Mouse (Mus musculus): Measurements from ENCODE around the gene Ippk. TPM values are rescaled to one million over a fixed set of nuclear protein-coding genes. Genes with fewer than 3 reads are reported as not detected.
A peak's percentile ranks its signal among the peaks of the same experiment; 100 is the strongest.

The Ippk gene
- polyA plus RNA-seq, 1 experiment: 3.8 TPM

GRCm38 (mm10) chr13:49421959-49422358 is 910 bp downstream of the Ippk start:
- TF ChIP-seq CTCF (IDR thresholded peaks at IDR 0.05; ENCODE audit: low read depth, low read length) (no peak), POLR2A (IDR thresholded peaks at IDR 0.05; ENCODE audit: borderline replicate concordance, low read depth, low read length) (no peak)
- Histone ChIP-seq H3K4me1 (ENCODE audit: control insufficient read depth, insufficient read depth, low read length) (peaks cover 14% of the 10 kb centered on the region), H3K4me3 (ENCODE audit: insufficient read depth, low read length) (peak overlapping the region; percentile 85), H3K27ac (ENCODE audit: insufficient read depth, low read depth, low read length) (no peak overlapping the region)

- H3K4me1 ChIP-seq (ENCODE audit: control insufficient read depth, insufficient read depth, low read length): peaks cover 27% of the 10 kb centered on the region
- TF ChIP-seq CTCF (IDR thresholded peaks at IDR 0.05; ENCODE audit: low read depth, low read length): no peak
- TF ChIP-seq POLR2A (IDR thresholded peaks at IDR 0.05; ENCODE audit: borderline replicate concordance, low read depth, low read length): no peak
- no peak overlapping the region for H3K4me3 ChIP-seq (ENCODE audit: insufficient read depth, low read length)
- no peak overlapping the region for H3K27ac ChIP-seq (ENCODE audit: insufficient read depth, low read depth, low read length)
Observed at GRCm38 (mm10) chr13:49426736-49427135, 5.7 kb downstream of the Ippk start.

- H3K4me3 ChIP-seq (ENCODE audit: insufficient read depth, low read length): no peak overlapping the region
- H3K27ac ChIP-seq (ENCODE audit: insufficient read depth, low read depth, low read length): no peak overlapping the region
- no peak for TF ChIP-seq POLR2A (IDR thresholded peaks at IDR 0.05; ENCODE audit: borderline replicate concordance, low read depth, low read length)
- TF ChIP-seq CTCF (IDR thresholded peaks at IDR 0.05; ENCODE audit: low read depth, low read length): no peak
- peaks cover 14% of the 10 kb centered on the region; the same call in 1 of the 2 replicates for H3K4me1 ChIP-seq (ENCODE audit: control insufficient read depth, insufficient read depth, low read length)
Observed at GRCm38 (mm10) chr13:49428042-49428675, 7.1 kb downstream of the Ippk start.

- H3K27ac ChIP-seq (ENCODE audit: insufficient read depth, low read depth, low read length): no peak overlapping the region
- TF ChIP-seq CTCF (IDR thresholded peaks at IDR 0.05; ENCODE audit: low read depth, low read length) (no peak), POLR2A (IDR thresholded peaks at IDR 0.05; ENCODE audit: borderline replicate concordance, low read depth, low read length) (no peak)
- no peak overlapping the region for H3K4me3 ChIP-seq (ENCODE audit: insufficient read depth, low read length)
- peaks cover 14% of the 10 kb centered on the region; the same call in 1 of the 2 replicates for H3K4me1 ChIP-seq (ENCODE audit: control insufficient read depth, insufficient read depth, low read length)
Observed at GRCm38 (mm10) chr13:49430529-49430928, 9.5 kb downstream of the Ippk start.

DNA sequence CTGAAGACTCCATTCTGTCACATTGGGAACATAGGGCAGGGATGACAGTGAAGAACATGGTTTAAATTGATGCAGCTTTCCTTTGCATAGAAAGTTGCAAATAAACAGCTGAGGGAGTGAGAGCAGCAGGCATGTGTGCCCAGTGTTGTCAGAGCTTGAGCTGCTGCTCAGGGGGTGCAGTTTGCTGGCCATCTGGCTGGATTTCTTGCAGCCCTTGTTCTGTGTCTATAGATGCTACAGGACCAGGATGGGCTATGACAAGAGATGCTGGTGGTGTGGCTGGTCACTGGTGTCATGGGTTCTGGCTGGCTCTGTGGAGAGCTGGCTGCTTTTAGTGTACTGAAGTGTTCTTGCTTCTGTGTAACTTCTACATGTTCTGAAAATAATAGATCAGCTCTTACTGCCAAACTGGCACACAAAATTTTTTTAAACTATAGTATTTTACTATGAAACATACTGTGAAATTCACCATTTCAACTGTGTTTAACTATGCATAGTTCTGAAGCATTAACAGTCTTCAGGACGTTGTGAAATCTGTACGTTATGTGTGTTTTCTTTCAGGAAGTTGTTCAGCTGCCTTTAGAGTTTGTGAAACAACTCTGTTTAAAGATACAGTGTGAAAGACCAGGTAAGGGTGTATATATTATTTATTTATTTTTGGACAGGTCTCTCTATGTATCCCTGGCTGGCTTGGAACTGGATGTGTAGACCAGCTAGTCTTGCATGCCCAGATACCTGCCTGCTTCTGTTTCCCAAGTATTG is 12.4 kb downstream of the Ippk start:
- H3K4me3 ChIP-seq (ENCODE audit: insufficient read depth, low read length): no peak overlapping the region
- TF ChIP-seq POLR2A (IDR thresholded peaks at IDR 0.05; ENCODE audit: borderline replicate concordance, low read depth, low read length): no peak
- TF ChIP-seq CTCF (IDR thresholded peaks at IDR 0.05; ENCODE audit: low read depth, low read length): no peak
- peaks cover 7% of the 10 kb centered on the region; the same call in 1 of the 2 replicates for H3K4me1 ChIP-seq (ENCODE audit: control insufficient read depth, insufficient read depth, low read length)
- no peak overlapping the region for H3K27ac ChIP-seq (ENCODE audit: insufficient read depth, low read depth, low read length)

GRCm38 (mm10) chr13:49435745-49436144 is 14.7 kb downstream of the Ippk start:
- Histone ChIP-seq H3K4me1 (ENCODE audit: control insufficient read depth, insufficient read depth, low read length) (0 out of 2 replicates have a peak, but pooled peaks cover under 1% of the 10 kb centered on the region), H3K4me3 (ENCODE audit: insufficient read depth, low read length) (no peak overlapping the region), H3K27ac (ENCODE audit: insufficient read depth, low read depth, low read length) (no peak overlapping the region)
- no peak for TF ChIP-seq CTCF (IDR thresholded peaks at IDR 0.05; ENCODE audit: low read depth, low read length)
- TF ChIP-seq POLR2A (IDR thresholded peaks at IDR 0.05; ENCODE audit: borderline replicate concordance, low read depth, low read length): no peak

GRCm38 (mm10) chr13:49436170-49436569 is 15.1 kb downstream of the Ippk start:
- no peak overlapping the region for H3K4me3 ChIP-seq (ENCODE audit: insufficient read depth, low read length)
- H3K27ac ChIP-seq (ENCODE audit: insufficient read depth, low read depth, low read length): no peak overlapping the region
- H3K4me1 ChIP-seq (ENCODE audit: control insufficient read depth, insufficient read depth, low read length): no peaks in the 10 kb centered on the region
- TF ChIP-seq CTCF (IDR thresholded peaks at IDR 0.05; ENCODE audit: low read depth, low read length) (no peak), POLR2A (IDR thresholded peaks at IDR 0.05; ENCODE audit: borderline replicate concordance, low read depth, low read length) (no peak)

GRCm38 (mm10) chr13:49444451-49444850 is 23.4 kb downstream of the Ippk start:
- TF ChIP-seq POLR2A (IDR thresholded peaks at IDR 0.05; ENCODE audit: borderline replicate concordance, low read depth, low read length): no peak
- Histone ChIP-seq H3K4me1 (ENCODE audit: control insufficient read depth, insufficient read depth, low read length) (no peaks in the 10 kb centered on the region), H3K27ac (ENCODE audit: insufficient read depth, low read depth, low read length) (no peak overlapping the region), H3K4me3 (ENCODE audit: insufficient read depth, low read length) (no peak overlapping the region)

DNA sequence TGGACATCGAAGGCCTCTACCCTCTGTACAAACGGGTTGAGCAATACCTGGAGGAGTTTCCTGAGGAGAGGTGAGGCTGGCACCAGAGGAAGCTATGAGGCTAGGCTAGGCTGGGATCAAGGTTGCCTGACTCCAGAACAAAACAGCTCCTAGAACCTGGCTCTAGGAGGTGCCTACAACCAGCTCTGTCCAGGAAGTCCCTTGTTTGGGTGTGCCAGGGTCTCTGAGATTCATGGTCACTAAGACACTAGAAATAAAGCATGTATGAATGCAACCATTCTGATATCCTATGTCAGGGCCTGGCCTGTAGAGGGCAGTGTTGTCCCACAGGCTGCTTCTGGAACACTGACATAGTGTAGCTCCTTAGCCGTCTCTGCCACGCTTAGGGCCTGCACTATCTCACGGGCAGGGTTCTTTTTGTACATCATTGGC is 28.3 kb downstream of the Ippk start:
- TF ChIP-seq CTCF (IDR thresholded peaks at IDR 0.05; ENCODE audit: low read depth, low read length) (peak; percentile 86), POLR2A (IDR thresholded peaks at IDR 0.05; ENCODE audit: borderline replicate concordance, low read depth, low read length) (no peak)
- no peak overlapping the region for H3K4me3 ChIP-seq (ENCODE audit: insufficient read depth, low read length)
- no peak overlapping the region for H3K27ac ChIP-seq (ENCODE audit: insufficient read depth, low read depth, low read length)
- no peaks in the 10 kb centered on the region for H3K4me1 ChIP-seq (ENCODE audit: control insufficient read depth, insufficient read depth, low read length)

GRCm38 (mm10) chr13:49460276-49460675 is 39.2 kb downstream of the Ippk start:
- Histone ChIP-seq H3K27ac (ENCODE audit: insufficient read depth, low read depth, low read length) (no peak overlapping the region), H3K4me3 (ENCODE audit: insufficient read depth, low read length) (no peak overlapping the region), H3K4me1 (ENCODE audit: control insufficient read depth, insufficient read depth, low read length) (peaks cover 13% of the 10 kb centered on the region)
- TF ChIP-seq CTCF (IDR thresholded peaks at IDR 0.05; ENCODE audit: low read depth, low read length): no peak
- TF ChIP-seq POLR2A (IDR thresholded peaks at IDR 0.05; ENCODE audit: borderline replicate concordance, low read depth, low read length): no peak
